ENCODE assay signal across 18 mouse cellular contexts in the genomic region with DNA sequence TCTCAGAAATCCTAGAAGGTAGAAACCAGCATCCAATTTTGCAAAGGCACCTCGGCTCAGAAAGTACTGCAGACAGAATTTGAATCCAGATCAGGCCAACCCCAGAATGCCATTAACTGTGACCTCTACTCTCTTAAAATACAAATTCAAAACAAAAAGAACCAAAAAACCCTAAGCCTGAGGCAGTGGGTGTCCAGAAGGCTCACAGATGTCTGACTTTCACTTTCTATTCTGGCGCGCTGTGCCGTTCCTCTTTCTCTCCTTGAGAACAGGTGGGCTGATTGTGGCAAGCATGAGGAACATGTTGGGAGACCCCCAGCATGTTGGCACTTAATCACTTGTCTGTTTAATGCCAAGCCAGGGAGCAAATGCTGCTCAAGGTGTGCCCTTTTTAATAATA.
DNase-seq lines count a peak whose midpoint lies in the region; ATAC-seq and TF ChIP-seq lines count a peak whose summit lies in the region.
"Had no signal": no experiment of that assay in that cellular context is flagged by ENCODE, and none has a peak within 500 bp of the region (broad histone marks: within the 10 kb centered on the region; RNA-seq: fewer than 3 reads in every experiment).

No protein-coding gene starts in this region.

- H3K27ac ChIP-seq in bone marrow macrophage, adult 2 months (ENCODE audit: insufficient read depth, low read depth, low read length): no peak overlapping the region
- H3K27ac ChIP-seq in intestine, postnatal 0 days (ENCODE audit: low read depth, low read length): no peak overlapping the region
- H3K27ac ChIP-seq: forebrain, embryonic 15.5 days; heart, embryonic 15.5 days; hindbrain, embryonic 10.5 days; kidney, embryonic 15.5 days; left cerebral cortex, adult 2 months; liver, embryonic 13.5 days; midbrain, embryonic 10.5 days had no signal

- WGBS in intestine, postnatal 0 days: 81% methylated on average over 4 of the region's 4 CpGs

- DNase-seq in cerebellum, postnatal 10 days: peak; percentile 6 to 9
- no peak for DNase-seq in cerebellum, adult 11-12 months
- DNase-seq in B cell, adult 2 months: peak; percentile 44 to 48
- no peak for DNase-seq in kidney, postnatal 25 days
- DNase-seq in adrenal gland, postnatal 4 days (ENCODE audit: low spot score in 2 of 2): no peak
- DNase-seq: cerebellum, postnatal 36 days; liver, embryonic 13.5 days had no signal

- no peak overlapping the region for H3K9ac ChIP-seq in intestine, postnatal 0 days (ENCODE audit: low read depth, low read length)
- H3K9ac ChIP-seq: forebrain, embryonic 15.5 days; heart, embryonic 15.5 days; kidney, embryonic 15.5 days; liver, embryonic 13.5 days had no signal

- H3K9me3 ChIP-seq in megakaryocyte, embryonic 14.5 days: peaks cover 15% of the 10 kb centered on the region
- H3K9me3 ChIP-seq in intestine, postnatal 0 days (ENCODE audit: control insufficient read depth): no peaks in the 10 kb centered on the region
- H3K9me3 ChIP-seq: forebrain, embryonic 15.5 days; heart, embryonic 15.5 days; hindbrain, embryonic 10.5 days; kidney, embryonic 15.5 days; liver, embryonic 13.5 days; midbrain, embryonic 10.5 days had no signal

- no peaks in the 10 kb centered on the region for H3K27me3 ChIP-seq in megakaryocyte, embryonic 14.5 days (replicated peaks)
- H3K27me3 ChIP-seq in intestine, postnatal 0 days (replicated peaks; ENCODE audit: control insufficient read depth, insufficient read depth, low read length): no peaks in the 10 kb centered on the region
- H3K27me3 ChIP-seq: forebrain, embryonic 15.5 days; heart, embryonic 15.5 days; kidney, embryonic 15.5 days; liver, embryonic 13.5 days had no signal

- no peaks in the 10 kb centered on the region for H3K36me3 ChIP-seq in megakaryocyte, embryonic 14.5 days (replicated peaks; ENCODE audit: low read length)
- no peaks in the 10 kb centered on the region for H3K36me3 ChIP-seq in intestine, postnatal 0 days (ENCODE audit: control insufficient read depth, insufficient read depth)
- H3K36me3 ChIP-seq: forebrain, embryonic 15.5 days; heart, embryonic 15.5 days; hindbrain, embryonic 10.5 days; kidney, embryonic 15.5 days; liver, embryonic 13.5 days; midbrain, embryonic 10.5 days had no signal

- TF ChIP-seq CTCF in bone marrow macrophage, adult 2 months (IDR thresholded peaks at IDR 0.05; ENCODE audit: low read depth, low read length): no peak
- TF ChIP-seq CTCF in intestine, postnatal 0 days (IDR thresholded peaks at IDR 0.05; ENCODE audit: low read depth): no peak

- ATAC-seq in intestine, postnatal 0 days: no peak
- ATAC-seq: forebrain, embryonic 15.5 days; lung, postnatal 0 days had no signal

- no peaks in the 10 kb centered on the region for H3K4me1 ChIP-seq in bone marrow macrophage, adult 2 months (ENCODE audit: control insufficient read depth, insufficient read depth, low read length)
- H3K4me1 ChIP-seq in megakaryocyte, embryonic 14.5 days: no peaks in the 10 kb centered on the region
- no peaks in the 10 kb centered on the region for H3K4me1 ChIP-seq in intestine, postnatal 0 days (replicated peaks; ENCODE audit: control insufficient read depth, insufficient read depth, low read length)
- H3K4me1 ChIP-seq: forebrain, embryonic 15.5 days; heart, embryonic 15.5 days; hindbrain, embryonic 10.5 days; kidney, embryonic 15.5 days; liver, embryonic 13.5 days; midbrain, embryonic 10.5 days had no signal

- H3K4me3 ChIP-seq in bone marrow macrophage, adult 2 months (ENCODE audit: insufficient read depth, low read length): peak overlapping the region; percentile 48; the same call in 1 of the 2 replicates
- peak overlapping the region; percentile 87 for H3K4me3 ChIP-seq in megakaryocyte, embryonic 14.5 days (replicated peaks)
- no peak overlapping the region for H3K4me3 ChIP-seq in intestine, postnatal 0 days (ENCODE audit: low read depth, low read length)
- H3K4me3 ChIP-seq: erythroblast, embryonic 14.5 days; forebrain, embryonic 15.5 days; heart, embryonic 15.5 days; hindbrain, embryonic 10.5 days; kidney, embryonic 15.5 days; left cerebral cortex, adult 2 months; liver, embryonic 13.5 days; midbrain, embryonic 10.5 days had no signal

- TF ChIP-seq POLR2A in bone marrow macrophage, adult 2 months (IDR thresholded peaks at IDR 0.05; ENCODE audit: borderline replicate concordance, low read depth, low read length): no peak

- no peak overlapping the region for H3K4me2 ChIP-seq in intestine, postnatal 0 days (replicated peaks; ENCODE audit: low read depth)
- H3K4me2 ChIP-seq: forebrain, embryonic 15.5 days; heart, embryonic 15.5 days; kidney, embryonic 15.5 days; liver, embryonic 13.5 days had no signal

Comparison
In these comparisons a context has a peak if more than half of its experiments do, and no peak if none do; other contexts are left out.
1. DNase-seq: peak in cerebellum, postnatal 10 days (2 of 2) and B cell, adult 2 months (2 of 2); none in cerebellum, adult 11-12 months (single experiment), kidney, postnatal 25 days (0 of 2) and adrenal gland, postnatal 4 days (0 of 2).